ENCODE assay signal across 23 mouse cellular contexts in the genomic region with DNA sequence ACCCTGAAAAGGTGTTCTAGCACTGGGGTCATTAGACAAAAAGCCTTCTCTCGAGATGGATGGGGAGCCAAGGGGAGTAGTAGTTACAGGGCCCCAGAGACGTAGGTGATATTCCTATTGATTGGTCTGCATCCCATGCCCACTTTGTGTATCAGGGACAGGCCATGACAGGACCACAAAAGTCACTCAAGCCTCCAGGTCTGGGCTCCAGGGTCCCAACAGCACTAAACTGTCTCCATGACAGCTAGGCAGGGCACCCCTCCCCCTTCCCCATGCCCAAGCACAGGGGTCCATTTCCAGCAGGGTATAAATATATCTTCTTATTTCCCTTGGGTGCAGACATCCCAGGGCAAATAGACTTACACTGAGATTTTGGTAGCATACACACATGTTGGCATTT. TPM values are rescaled to one million over a fixed set of nuclear protein-coding genes. Genes with fewer than 3 reads are reported as not detected.
DNase-seq lines count a peak whose midpoint lies in the region; ATAC-seq and TF ChIP-seq lines count a peak whose summit lies in the region.
"Had no signal": no experiment of that assay in that cellular context is flagged by ENCODE, and none has a peak within 500 bp of the region (broad histone marks: within the 10 kb centered on the region; RNA-seq: fewer than 3 reads in every experiment).

No protein-coding gene starts in this region.

- DNase-seq in cerebellum, adult 11-12 months, result peak; percentile 41
- DNase-seq in cerebellum, postnatal 10 days, result no peak
- DNase-seq in cerebellum, adult 9-10 months, result peak; percentile 42
- no peak for DNase-seq in cerebellum, adult 2 months
- no peak for DNase-seq in forebrain, postnatal 0 days
- no peak for DNase-seq in left cerebral cortex, adult 2 months (ENCODE audit: extremely low spot score in 1 of 2, low spot score in 2 of 2)
- no peak for DNase-seq in left cerebral cortex, adult 9 months (ENCODE audit: low spot score in 2 of 2)
- DNase-seq: adrenal gland, adult 8-10 months; adrenal gland, postnatal 25 days; gastrocnemius, adult 2 months; gastrocnemius, postnatal 14 days; heart, adult 18-20 months; heart, postnatal 36 days; kidney, adult 18-20 months had no signal

- H3K27ac ChIP-seq in cerebellum, adult 2 months (ENCODE audit: insufficient read depth, low read length), result no peak overlapping the region
- peak overlapping the region; percentile 78 for H3K27ac ChIP-seq in forebrain, postnatal 0 days (ENCODE audit: low read depth, low read length)
- H3K27ac ChIP-seq in forebrain, embryonic 13.5 days, result no peak overlapping the region
- peak overlapping the region; percentile 89; the same call in 1 of the 2 replicates for H3K27ac ChIP-seq in left cerebral cortex, adult 2 months
- H3K27ac ChIP-seq: forebrain, embryonic 10.5 days; gastrocnemius, adult 2 months; heart, embryonic 15.5 days; hindbrain, embryonic 14.5 days; hindbrain, postnatal 0 days had no signal

- no peaks in the 10 kb centered on the region for H3K36me3 ChIP-seq in forebrain, postnatal 0 days (ENCODE audit: insufficient read depth)
- H3K36me3 ChIP-seq in forebrain, embryonic 13.5 days (ENCODE audit: poor library complexity, severe bottlenecking), result no peaks in the 10 kb centered on the region
- H3K36me3 ChIP-seq: forebrain, embryonic 10.5 days; heart, embryonic 12.5 days; heart, embryonic 15.5 days had no signal

- peaks cover 62% of the 10 kb centered on the region for H3K4me1 ChIP-seq in cerebellum, adult 2 months (ENCODE audit: control insufficient read depth, insufficient read depth, low read length)
- peaks cover 10% of the 10 kb centered on the region for H3K4me1 ChIP-seq in forebrain, postnatal 0 days (ENCODE audit: insufficient read depth)
- H3K4me1 ChIP-seq in forebrain, embryonic 13.5 days, result peaks cover 50% of the 10 kb centered on the region

- WGBS in cerebellum, adult 2 months, result 85% methylated on average over 2 of the region's 2 CpGs
- WGBS in forebrain, postnatal 0 days, result 69% methylated on average over 2 of the region's 2 CpGs
- WGBS in forebrain, embryonic 13.5 days, result 88% methylated on average over 2 of the region's 2 CpGs

- no peak overlapping the region for H3K9ac ChIP-seq in forebrain, postnatal 0 days
- no peak overlapping the region for H3K9ac ChIP-seq in forebrain, embryonic 13.5 days
- H3K9ac ChIP-seq: heart, embryonic 12.5 days; heart, embryonic 15.5 days; hindbrain, embryonic 14.5 days had no signal

- no peak for TF ChIP-seq POLR2A in cerebellum, adult 2 months (IDR thresholded peaks at IDR 0.05; ENCODE audit: borderline replicate concordance, insufficient read depth, low read length)

- no peaks in the 10 kb centered on the region for H3K27me3 ChIP-seq in cerebellum, adult 2 months (ENCODE audit: control insufficient read depth, insufficient read depth, low read length)
- no peaks in the 10 kb centered on the region for H3K27me3 ChIP-seq in forebrain, postnatal 0 days (ENCODE audit: insufficient read depth, low read length)
- no peaks in the 10 kb centered on the region for H3K27me3 ChIP-seq in forebrain, embryonic 13.5 days

- H3K4me2 ChIP-seq in forebrain, postnatal 0 days (ENCODE audit: low read depth), result no peak overlapping the region
- no peak overlapping the region for H3K4me2 ChIP-seq in forebrain, embryonic 13.5 days
- H3K4me2 ChIP-seq: heart, embryonic 12.5 days; heart, embryonic 15.5 days; hindbrain, embryonic 14.5 days had no signal

- intact Hi-C loops in left cerebral cortex, adult 2 months (cut with DNase I), result no loop called here

- no peaks in the 10 kb centered on the region for H3K9me3 ChIP-seq in forebrain, postnatal 0 days (ENCODE audit: low read length)
- H3K9me3 ChIP-seq in forebrain, embryonic 13.5 days (replicated peaks), result no peaks in the 10 kb centered on the region
- H3K9me3 ChIP-seq: forebrain, embryonic 10.5 days; heart, embryonic 12.5 days; heart, embryonic 15.5 days had no signal

- H3K4me3 ChIP-seq in cerebellum, adult 2 months (replicated peaks; ENCODE audit: insufficient read depth, low read depth, low read length), result no peak overlapping the region
- H3K4me3 ChIP-seq in forebrain, postnatal 0 days (ENCODE audit: low read depth, low read length), result no peak overlapping the region
- H3K4me3 ChIP-seq in forebrain, embryonic 13.5 days, result no peak overlapping the region
- no peak overlapping the region for H3K4me3 ChIP-seq in left cerebral cortex, adult 2 months
- H3K4me3 ChIP-seq: forebrain, embryonic 10.5 days; gastrocnemius, adult 2 months; heart, embryonic 12.5 days; heart, embryonic 15.5 days had no signal

- no peak for TF ChIP-seq CTCF in cerebellum, adult 2 months (IDR thresholded peaks at IDR 0.05; ENCODE audit: borderline replicate concordance, insufficient read depth, low read depth, low read length)
- TF ChIP-seq CTCF in forebrain, postnatal 0 days (IDR thresholded peaks at IDR 0.05; ENCODE audit: low read depth), result no peak
- no peak for TF ChIP-seq CTCF in left cerebral cortex, adult 2 months (IDR thresholded peaks at IDR 0.05)

- no peak for ATAC-seq in forebrain, postnatal 0 days
- ATAC-seq in forebrain, embryonic 13.5 days, result no peak
- ATAC-seq: activated CD4-positive, CD25-positive, alpha-beta regulatory T cell, adult 4 months; hindbrain, postnatal 0 days; inflammation-experienced regulatory T-cells, adult 6 months; intestine, embryonic 16.5 days had no signal

RNA-seq across cellular contexts. Expression of a gene that starts 8.1 kb away (rescaled TPM):
- 173 and 187 TPM in 2 replicates for polyA plus RNA-seq in cerebellum, adult 2 months (2012; rRNA removed)
- 91.6 and 110 TPM in 2 replicates for total RNA-seq in forebrain, postnatal 0 days (2014; rRNA removed)
- polyA plus RNA-seq in forebrain, postnatal 0 days (2015; fragmentation: Nextera tagmentation; extraction: Ambion mirVana), result 14.9 and 19.2 TPM in 2 replicates
- polyA plus RNA-seq in forebrain, embryonic 13.5 days (2015; fragmentation: Nextera tagmentation; extraction: Ambion mirVana), result 4.4 and 5.0 TPM in 2 replicates
- 100 to 1,000 TPM; 326 to 329 TPM for total RNA-seq in left cerebral cortex, adult 2 months (2021)

Comparison
In these comparisons a context has a peak if more than half of its experiments do, and no peak if none do; other contexts are left out.
1. DNase-seq: peak in cerebellum, adult 11-12 months (single experiment) and cerebellum, adult 9-10 months (single experiment); none in cerebellum, postnatal 10 days (0 of 2), cerebellum, adult 2 months (0 of 2), forebrain, postnatal 0 days (single experiment), left cerebral cortex, adult 2 months (0 of 2) and left cerebral cortex, adult 9 months (0 of 2).
2. H3K27ac ChIP-seq: peak in forebrain, postnatal 0 days (single experiment) and left cerebral cortex, adult 2 months (single experiment); none in cerebellum, adult 2 months (single experiment) and forebrain, embryonic 13.5 days (single experiment).